Mouse (Mus musculus) bone marrow macrophage, adult 2 months (primary cell): ENCODE results near the gene Ascl1. TPM values are rescaled to one million over a fixed set of nuclear protein-coding genes. Genes with fewer than 3 reads are reported as not detected.

Experiments used
- H3K27ac ChIP-seq: 2 replicates; pipeline ENCODE4 v1.5.1; 2012; ENCODE audit warnings: low read depth, low read length; ENCODE audit not compliant: insufficient read depth
- H3K4me1 ChIP-seq: 2 replicates; pipeline ENCODE4 v1.6.1; 2012; ENCODE audit warnings: low read length; ENCODE audit not compliant: control insufficient read depth, insufficient read depth
- H3K4me3 ChIP-seq: 2 replicates; pipeline ENCODE4 v1.5.1; 2012; ENCODE audit warnings: mild to moderate bottlenecking, low read length, moderate library complexity; ENCODE audit not compliant: insufficient read depth
- CTCF ChIP-seq: IDR thresholded peaks from 2 replicates; pipeline ENCODE4 v1.5.1; 2012; ENCODE audit warnings: low read depth, mild to moderate bottlenecking, low read length, moderate library complexity
- POLR2A ChIP-seq: IDR thresholded peaks from 2 replicates; pipeline ENCODE4 v1.6.1; 2012; ENCODE audit warnings: mild to moderate bottlenecking, low read depth, low read length, borderline replicate concordance
- polyA plus RNA-seq: library from polyadenylated mRNA; stranded (reverse); fragments of >200 nt; gene quantifications from 2 replicates; pipeline ENCODE4 v1.2.4, GENCODE M21; 2012; ENCODE audit not compliant: missing spikeins, insufficient read depth, insufficient read length

Gene Ascl1
- polyA plus RNA-seq, 1 experiment: not detected

DNA sequence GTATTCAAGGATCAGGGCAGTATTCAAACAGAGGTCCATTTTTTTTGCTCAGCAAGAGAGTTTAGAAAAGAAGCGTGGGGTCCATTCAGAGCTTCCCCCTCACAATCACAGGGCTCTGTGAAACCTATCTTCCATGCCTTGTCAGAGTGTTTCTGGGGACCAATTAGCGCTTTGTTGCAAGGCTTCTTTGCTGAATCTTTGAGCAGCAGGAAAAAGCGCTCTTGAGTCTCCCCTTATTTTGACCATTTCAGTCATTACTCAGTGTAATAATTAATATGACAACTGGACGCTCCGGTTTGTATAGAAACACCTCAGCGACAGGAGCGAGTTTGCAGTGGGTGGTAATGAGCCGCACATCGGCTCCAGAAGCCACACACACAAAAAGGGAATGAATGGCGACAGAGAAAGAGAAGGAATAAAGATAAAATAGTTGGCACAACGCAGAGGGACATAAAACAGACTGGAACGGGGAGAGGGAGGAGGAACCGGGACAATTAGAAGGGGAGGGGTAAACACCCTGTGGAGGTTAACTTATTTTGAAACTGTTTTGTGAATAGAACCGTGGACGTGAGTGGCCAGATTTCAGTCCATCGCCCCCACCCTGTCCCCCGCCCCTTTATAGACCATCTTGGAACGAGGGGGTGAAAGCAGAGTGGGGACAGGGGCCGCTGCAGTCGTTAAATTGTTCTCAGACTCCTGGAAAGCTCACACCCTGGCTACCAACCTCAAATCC lies 7.6 kb upstream of the Ascl1 start:
- Histone ChIP-seq H3K4me3 (no peak overlapping the region), H3K4me1 (no peaks in the 10 kb centered on the region), H3K27ac (no peak overlapping the region)
- TF ChIP-seq CTCF (no peak), POLR2A (no peak)

DNA sequence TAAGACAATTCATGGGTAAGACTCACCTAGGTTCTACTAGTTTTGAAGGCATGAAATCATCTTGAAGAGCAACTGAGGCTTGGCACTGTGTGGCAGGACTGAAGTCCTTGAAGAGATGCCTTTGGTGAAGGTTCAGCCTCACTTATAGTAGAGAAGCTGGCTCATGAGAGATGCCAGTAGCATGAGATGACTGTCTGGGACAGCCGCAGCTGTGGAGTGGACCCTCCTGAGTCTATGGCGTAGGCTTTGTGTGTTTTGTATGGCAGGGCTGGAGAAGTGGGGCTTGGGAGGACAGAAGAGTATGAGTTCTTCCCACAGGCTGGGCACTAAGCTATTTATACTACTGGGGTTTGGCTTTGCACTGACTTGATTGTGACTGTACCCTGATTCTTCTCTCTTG lies 3.6 kb upstream of the Ascl1 start:
- no peak overlapping the region for H3K27ac ChIP-seq
- TF ChIP-seq CTCF (no peak), POLR2A (no peak)
- H3K4me1 ChIP-seq: no peaks in the 10 kb centered on the region
- no peak overlapping the region for H3K4me3 ChIP-seq

DNA sequence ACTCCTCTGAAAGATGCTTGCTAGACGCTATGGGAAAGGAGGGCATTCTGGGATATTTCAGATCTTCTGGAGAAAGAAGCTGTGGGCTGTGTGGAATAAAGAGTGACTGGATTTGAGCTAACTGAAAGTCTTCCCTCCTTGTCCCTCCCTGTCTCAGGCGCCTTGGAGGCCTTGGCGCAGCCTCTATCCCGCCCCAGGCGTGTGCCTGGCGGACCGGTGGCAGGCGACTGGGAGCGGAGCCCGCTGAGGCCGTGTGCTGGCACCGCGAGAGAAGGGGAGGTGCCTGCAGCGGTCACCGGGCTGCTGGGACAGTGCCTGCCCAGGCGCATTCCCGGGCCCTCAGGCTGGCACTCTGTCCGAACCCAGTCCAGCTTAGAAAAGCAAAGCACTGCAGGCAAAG lies 1.1 kb upstream of the Ascl1 start:
- Histone ChIP-seq H3K4me1 (no peaks in the 10 kb centered on the region), H3K27ac (no peak overlapping the region), H3K4me3 (no peak overlapping the region)
- TF ChIP-seq CTCF (no peak), POLR2A (no peak)

DNA sequence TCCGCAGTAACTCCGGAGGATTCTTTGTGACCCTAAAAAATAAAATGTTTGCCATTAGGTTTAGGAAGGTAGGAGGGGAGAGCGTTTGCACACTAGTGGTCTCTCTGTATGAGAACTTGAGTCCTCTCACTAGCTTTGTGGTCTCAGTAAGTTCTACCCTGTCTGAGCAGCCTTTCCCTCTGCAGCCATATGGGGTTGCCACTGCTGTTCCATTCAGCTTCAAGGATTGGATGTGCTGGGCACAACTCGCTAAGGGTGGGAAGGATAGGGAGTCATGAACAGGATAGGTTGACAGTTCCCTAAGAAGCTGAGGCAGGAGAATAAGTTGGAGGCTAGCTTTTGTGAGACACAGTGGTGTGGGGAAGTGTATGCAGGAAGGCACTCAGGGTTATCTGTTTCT lies 716 bp upstream of the Ascl1 start:
- Histone ChIP-seq H3K4me1 (no peaks in the 10 kb centered on the region), H3K27ac (no peak overlapping the region), H3K4me3 (no peak overlapping the region)
- no peak for TF ChIP-seq CTCF
- no peak for TF ChIP-seq POLR2A

DNA sequence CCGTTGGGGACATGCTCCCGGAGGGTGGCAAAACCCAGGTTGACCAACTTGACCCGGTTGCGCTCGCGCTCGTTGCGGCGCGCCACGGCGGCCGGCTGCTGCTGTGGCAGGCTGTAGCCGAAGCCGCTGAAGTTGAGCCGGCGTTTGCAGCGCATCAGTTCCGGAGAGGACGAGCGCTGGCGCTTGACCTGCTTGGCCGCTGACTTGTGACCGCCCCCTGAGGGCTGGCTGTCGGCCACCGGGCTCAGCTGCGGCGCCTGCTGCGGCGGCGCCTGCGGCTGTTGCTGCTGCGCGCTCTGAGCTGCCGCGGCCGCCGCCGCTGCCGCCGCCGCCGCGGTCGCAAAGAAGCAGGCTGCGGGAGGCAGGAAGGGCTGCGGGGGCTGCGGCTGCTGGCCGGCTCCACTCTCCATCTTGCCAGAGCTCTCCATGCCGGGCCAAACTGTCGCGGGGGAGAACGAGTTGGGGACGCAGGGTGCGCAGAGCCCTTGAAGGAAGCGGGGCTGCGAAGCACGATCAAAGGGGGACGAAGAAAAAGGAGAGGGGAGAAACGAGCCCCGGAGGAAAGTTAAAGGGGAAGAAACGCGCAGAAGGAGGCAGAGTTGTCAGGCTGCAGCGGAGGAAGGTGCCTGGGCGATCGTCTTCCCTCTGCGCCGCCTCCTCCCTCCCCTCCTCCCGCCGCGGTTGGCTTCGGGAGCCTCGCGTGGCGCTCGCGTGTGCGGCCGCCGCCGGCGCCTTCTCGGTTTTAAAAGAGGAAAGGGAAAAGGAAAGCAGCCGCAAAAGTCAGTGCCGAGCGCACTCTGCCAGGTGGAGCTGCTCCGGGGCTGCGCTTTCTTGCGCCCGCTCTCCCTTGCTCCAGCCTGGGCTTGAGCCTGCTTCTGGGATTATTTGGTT lies 554 bp downstream of the Ascl1 start:
- Histone ChIP-seq H3K4me1 (no peaks in the 10 kb centered on the region), H3K27ac (no peak overlapping the region), H3K4me3 (peak overlapping the region; percentile 50)
- TF ChIP-seq CTCF: no peak
- TF ChIP-seq POLR2A: no peak

DNA sequence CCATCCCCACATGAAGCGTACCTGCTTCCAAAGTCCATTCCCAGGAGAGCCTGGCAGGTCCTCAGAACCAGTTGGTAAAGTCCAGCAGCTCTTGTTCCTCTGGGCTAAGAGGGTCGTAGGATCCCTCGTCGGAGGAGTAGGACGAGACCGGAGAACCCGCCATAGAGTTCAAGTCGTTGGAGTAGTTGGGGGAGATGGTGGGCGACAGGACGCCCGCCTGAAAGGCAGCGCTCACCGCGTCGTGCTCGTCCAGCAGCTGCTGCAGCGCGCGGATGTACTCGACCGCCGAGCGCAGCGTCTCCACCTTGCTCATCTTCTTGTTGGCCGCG lies 1.2 kb downstream of the Ascl1 start:
- Histone ChIP-seq H3K27ac (no peak overlapping the region), H3K4me1 (no peaks in the 10 kb centered on the region), H3K4me3 (peak overlapping the region; percentile 50; the same call in 1 of the 2 replicates)
- no peak for TF ChIP-seq POLR2A
- no peak for TF ChIP-seq CTCF

DNA sequence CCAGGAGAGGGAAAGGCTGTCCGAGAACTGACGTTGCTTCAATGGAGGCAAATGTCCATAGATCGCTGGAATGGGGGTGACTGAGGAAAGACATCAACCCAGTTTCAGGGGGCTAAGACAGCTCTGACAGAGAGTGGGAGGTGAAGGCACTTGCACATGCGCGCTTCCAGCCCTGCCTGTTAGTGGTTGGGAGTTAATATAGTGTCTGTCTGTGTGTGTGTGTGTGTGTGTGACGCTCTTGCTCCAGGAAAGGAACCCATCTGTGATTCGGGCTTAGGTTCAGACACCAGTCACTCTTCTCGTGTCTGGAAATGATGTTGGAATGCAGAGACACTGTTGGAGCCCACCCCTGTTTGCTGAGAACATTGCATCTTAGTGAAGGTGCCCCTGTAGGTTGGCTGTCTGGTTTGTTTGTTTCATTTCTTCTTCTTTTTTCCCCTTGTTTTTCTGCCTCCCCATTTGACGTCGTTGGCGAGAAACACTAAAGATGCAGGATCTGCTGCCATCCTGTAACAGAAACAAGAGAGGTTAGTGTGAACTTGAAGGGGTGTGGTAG lies 1.9 kb downstream of the Ascl1 start:
- no peak overlapping the region for H3K4me3 ChIP-seq
- no peak overlapping the region for H3K27ac ChIP-seq
- no peak for TF ChIP-seq CTCF
- TF ChIP-seq POLR2A: no peak
- H3K4me1 ChIP-seq: no peaks in the 10 kb centered on the region

DNA sequence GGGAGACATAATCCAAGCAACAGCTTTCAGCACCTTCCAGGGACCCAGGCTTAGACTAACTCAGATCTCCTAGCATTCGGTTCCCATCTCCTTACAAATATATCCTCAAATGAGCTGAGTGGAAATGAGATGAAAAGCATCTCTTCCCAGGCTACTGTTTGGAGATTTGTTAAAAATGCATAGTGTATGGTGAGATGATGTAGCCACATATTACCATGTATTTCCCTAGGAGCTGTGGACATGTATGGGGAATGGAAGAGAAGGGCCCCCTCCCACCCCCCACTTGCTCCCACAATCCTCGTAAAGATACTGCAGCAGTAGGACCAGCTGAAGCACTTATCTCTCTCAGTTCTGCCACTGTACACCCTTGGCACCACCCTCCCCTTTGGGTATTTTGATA lies 3.1 kb downstream of the Ascl1 start:
- TF ChIP-seq CTCF (no peak), POLR2A (no peak)

DNA sequence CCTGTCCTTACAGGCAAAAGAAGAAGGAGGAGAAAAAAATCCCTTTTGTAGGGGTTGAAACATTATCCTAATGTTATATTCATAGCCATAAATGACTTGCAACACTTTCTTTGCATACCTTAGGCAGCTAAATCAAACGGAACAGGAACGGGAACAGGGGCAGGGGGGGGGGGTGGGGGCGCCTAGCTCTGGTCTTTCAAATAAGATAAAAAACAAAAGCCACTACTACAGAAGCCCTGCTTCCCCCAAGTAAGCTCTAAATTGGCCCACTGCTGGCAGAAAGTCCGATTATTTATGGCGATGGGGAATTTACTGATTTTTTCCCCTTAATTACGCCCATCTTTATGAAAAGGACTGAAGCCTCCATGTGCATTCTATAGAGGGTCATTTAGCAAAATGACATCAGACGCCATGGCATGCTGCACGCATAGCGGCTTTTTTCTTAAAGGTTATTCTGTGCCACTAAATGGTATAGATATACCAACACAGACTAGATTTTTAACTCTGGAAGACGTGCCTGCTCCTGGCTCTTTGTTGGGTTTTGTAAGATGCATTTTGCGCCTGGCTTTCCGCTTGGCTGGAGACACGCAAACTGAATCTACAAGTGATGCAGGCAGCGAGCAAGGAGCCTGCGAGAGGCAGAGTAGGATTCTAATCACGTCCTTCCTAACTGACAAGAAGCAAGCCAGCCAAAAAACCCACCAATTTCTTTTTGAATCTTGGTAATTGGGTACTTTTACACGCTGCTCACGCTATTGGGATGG lies 4.0 kb downstream of the Ascl1 start:
- Histone ChIP-seq H3K4me1 (no peaks in the 10 kb centered on the region), H3K27ac (no peak overlapping the region), H3K4me3 (no peak overlapping the region)
- TF ChIP-seq POLR2A (no peak), CTCF (no peak)

More for the DNA sequence above, 3.1 kb downstream of the Ascl1 start:
- Histone ChIP-seq H3K4me3 (no peak overlapping the region), H3K4me1 (no peaks in the 10 kb centered on the region), H3K27ac (no peak overlapping the region)
